Mouse (Mus musculus) liver, postnatal 0 days (tissue): ENCODE data around the gene Gm6309.
"Not testable (repeated sequence)": the region's sequence is repeated elsewhere in the genome, so short reads cannot be mapped to it uniquely, and the experiment has no call there.

Experiments
- CTCF ChIP-seq: sonication (generic); IDR thresholded peaks from 2 replicates; pipeline ENCODE4 v1.5.1; 2016; ENCODE audit warnings: antibody characterized with exemption, low read depth
- EP300 ChIP-seq: IDR thresholded peaks from 2 replicates; pipeline ENCODE4 v1.6.1; 2016; ENCODE audit warnings: antibody characterized with exemption, low read depth, mild to moderate bottlenecking

GRCm38 (mm10) chr5:146158326-146158725 is 12.2 kb downstream of the Gm6309 start:
- TF ChIP-seq CTCF, EP300: not testable (repeated sequence)
